In the genomic region with DNA sequence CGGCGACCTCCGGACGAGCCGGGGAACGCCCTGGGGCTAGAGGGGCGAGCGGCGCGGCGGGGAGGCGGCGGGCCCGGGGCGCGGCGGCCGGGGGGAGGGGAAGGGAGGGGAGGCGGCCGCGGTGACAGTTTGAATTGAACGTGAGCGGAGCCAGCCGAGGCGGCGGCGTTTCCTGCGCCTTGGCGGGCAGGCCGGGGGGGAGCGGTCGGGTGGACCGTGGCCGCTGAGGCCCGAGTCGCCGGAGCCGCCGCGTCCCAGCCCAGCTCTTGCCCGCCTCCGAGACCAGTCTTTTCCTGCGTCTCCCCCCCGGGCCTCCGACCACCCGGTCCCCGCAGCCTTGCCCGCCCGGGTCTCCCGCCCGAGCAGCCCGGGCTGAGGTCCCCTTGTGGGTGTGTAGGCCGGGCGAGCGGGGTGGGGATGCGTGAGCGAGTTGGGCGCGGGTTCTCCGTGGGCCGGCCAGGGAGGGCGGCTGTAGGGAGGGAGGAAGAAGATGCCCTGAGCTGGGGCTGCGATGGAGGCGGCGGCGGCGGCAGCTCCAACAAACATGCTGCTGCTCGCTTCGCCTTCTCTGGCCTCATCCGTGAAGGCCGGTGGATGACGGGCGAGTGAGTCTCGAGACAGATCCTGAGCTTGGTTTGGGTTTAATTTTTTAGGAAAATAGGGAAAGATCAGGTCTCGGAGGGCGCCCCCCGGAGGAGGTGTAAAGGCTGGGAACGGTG, we compare ENCODE assay signal across 8 mouse cellular contexts. TPM values are rescaled to one million over a fixed set of nuclear protein-coding genes. Genes with fewer than 3 reads are reported as not detected.
A peak's percentile ranks its signal among the peaks of the same experiment; 100 is the strongest.
DNase-seq lines count a peak whose midpoint lies in the region; ATAC-seq and TF ChIP-seq lines count a peak whose summit lies in the region.

No protein-coding gene starts in this region.

- H3K27me3 ChIP-seq in forebrain, embryonic 11.5 days (ENCODE audit: control insufficient read depth, insufficient read depth, low read length), result no peaks in the 10 kb centered on the region
- H3K27me3 ChIP-seq in heart, embryonic 15.5 days, result no peaks in the 10 kb centered on the region
- no peaks in the 10 kb centered on the region for H3K27me3 ChIP-seq in liver, embryonic 15.5 days
- H3K27me3 ChIP-seq in neural tube, embryonic 11.5 days (ENCODE audit: control insufficient read depth, insufficient read depth, low read length), result no peaks in the 10 kb centered on the region
- no peaks in the 10 kb centered on the region for H3K27me3 ChIP-seq in stomach, postnatal 0 days (ENCODE audit: control insufficient read depth, insufficient read depth, low read length)

- H3K9me3 ChIP-seq in ES-E14 (ENCODE audit: control insufficient read depth, insufficient read depth, low read depth, low read length), result no peaks in the 10 kb centered on the region
- H3K9me3 ChIP-seq in forebrain, embryonic 11.5 days (ENCODE audit: control insufficient read depth, low read length), result no peaks in the 10 kb centered on the region
- H3K9me3 ChIP-seq in heart, embryonic 15.5 days (replicated peaks), result no peaks in the 10 kb centered on the region
- no peaks in the 10 kb centered on the region for H3K9me3 ChIP-seq in liver, embryonic 15.5 days (replicated peaks)
- H3K9me3 ChIP-seq in neural tube, embryonic 11.5 days (ENCODE audit: control insufficient read depth, low read length), result no peaks in the 10 kb centered on the region
- no peaks in the 10 kb centered on the region for H3K9me3 ChIP-seq in stomach, postnatal 0 days (ENCODE audit: control insufficient read depth, low read length)

- peak overlapping the region; percentile 77 for H3K27ac ChIP-seq in ES-E14 (ENCODE audit: insufficient read depth, low read depth, low read length, poor library complexity, severe bottlenecking)
- H3K27ac ChIP-seq in forebrain, embryonic 11.5 days (ENCODE audit: low read depth, low read length), result peak overlapping the region; percentile 98
- H3K27ac ChIP-seq in heart, embryonic 15.5 days, result peak overlapping the region; percentile 98
- peak overlapping the region; percentile 99 for H3K27ac ChIP-seq in liver, embryonic 15.5 days (replicated peaks)
- H3K27ac ChIP-seq in neural tube, embryonic 11.5 days (ENCODE audit: low read depth, low read length), result peak overlapping the region; percentile 99
- H3K27ac ChIP-seq in stomach, postnatal 0 days (replicated peaks), result peak overlapping the region; percentile 99

- peak; percentile 15 for DNase-seq in ES-E14 (ENCODE audit: low read depth, low spot score)
- peak; percentile 52 for DNase-seq in c-Kit-negative CD71-positive TER-119-positive erythroid progenitor cells, embryonic 14.5 days (ENCODE audit: low read depth, low spot score)
- no peak for DNase-seq in forebrain, embryonic 11.5 days (ENCODE audit: low spot score)
- peak; percentile 71 for DNase-seq in kidney, postnatal 14 days
- peak; percentile 65 for DNase-seq in neural tube, embryonic 11.5 days (ENCODE audit: low spot score)
- peak; percentile 71 for DNase-seq in stomach, postnatal 0 days (ENCODE audit: low spot score)

- no peaks in the 10 kb centered on the region; a peak in 1 of 4 replicates for H3K4me1 ChIP-seq in ES-E14 (ENCODE audit: control insufficient read depth in 2 of 2, insufficient read depth in 2 of 2, low read length in 2 of 2, poor library complexity in 1 of 2)
- H3K4me1 ChIP-seq in forebrain, embryonic 11.5 days (replicated peaks; ENCODE audit: control insufficient read depth, insufficient read depth, low read length), result peaks cover 7% of the 10 kb centered on the region; the same call in 1 of the 2 replicates
- peaks cover 24% of the 10 kb centered on the region for H3K4me1 ChIP-seq in heart, embryonic 15.5 days (replicated peaks)
- peaks cover 25% of the 10 kb centered on the region for H3K4me1 ChIP-seq in liver, embryonic 15.5 days (replicated peaks)
- H3K4me1 ChIP-seq in neural tube, embryonic 11.5 days (ENCODE audit: control insufficient read depth, insufficient read depth, low read length), result peaks cover 7% of the 10 kb centered on the region
- H3K4me1 ChIP-seq in stomach, postnatal 0 days (replicated peaks; ENCODE audit: control insufficient read depth, insufficient read depth), result 0 out of 2 replicates have a peak, but pooled peaks cover 2% of the 10 kb centered on the region

- peak; percentile 65 for TF ChIP-seq CTCF in stomach, postnatal 0 days (IDR thresholded peaks at IDR 0.05; ENCODE audit: low read depth)

- in situ Hi-C loops in ES-E14 (cut with MboI; ENCODE audit: low sequenced_read_pairs in 2 of 2, unreplicated experiment in 2 of 2), result no loop called here

- TF ChIP-seq EP300 in stomach, postnatal 0 days (optimal IDR thresholded peaks at IDR 0.05), result no peak

- peak; percentile 69 for ATAC-seq in forebrain, embryonic 11.5 days (replicated peaks; ENCODE audit: low FRiP score)
- peak; percentile 33 for ATAC-seq in heart, embryonic 15.5 days (replicated peaks; ENCODE audit: insufficient number of reproducible peaks, insufficient read depth, low FRiP score, low read depth)
- peak; percentile 61 for ATAC-seq in liver, embryonic 15.5 days (ENCODE audit: insufficient read depth)
- ATAC-seq in neural tube, embryonic 11.5 days (ENCODE audit: insufficient read depth, low FRiP score, low TSS enrichment), result peak; percentile 62
- peak; percentile 50 for ATAC-seq in stomach, postnatal 0 days (ENCODE audit: low FRiP score, low TSS enrichment)

- H3K4me3 ChIP-seq in ES-E14 (ENCODE audit: insufficient read depth in 1 of 2, low read depth in 1 of 2, low read length in 2 of 2, poor library complexity in 1 of 2, severe bottlenecking in 1 of 2), result peak overlapping the region; percentile 86 to 96
- peak overlapping the region; percentile 96 for H3K4me3 ChIP-seq in forebrain, embryonic 11.5 days (ENCODE audit: low read depth, low read length)
- H3K4me3 ChIP-seq in heart, embryonic 15.5 days, result peak overlapping the region; percentile 82
- H3K4me3 ChIP-seq in liver, embryonic 15.5 days (replicated peaks), result peak overlapping the region; percentile 96
- H3K4me3 ChIP-seq in neural tube, embryonic 11.5 days (ENCODE audit: low read depth, low read length), result peak overlapping the region; percentile 97
- peak overlapping the region; percentile 100 for H3K4me3 ChIP-seq in stomach, postnatal 0 days (ENCODE audit: low read depth, low read length)

- H3K36me3 ChIP-seq in ES-E14 (ENCODE audit: control insufficient read depth, insufficient read depth, low read length, poor library complexity, severe bottlenecking), result no peaks in the 10 kb centered on the region
- H3K36me3 ChIP-seq in forebrain, embryonic 11.5 days (ENCODE audit: control insufficient read depth, insufficient read depth, low read length), result no peaks in the 10 kb centered on the region
- no peaks in the 10 kb centered on the region for H3K36me3 ChIP-seq in heart, embryonic 15.5 days
- H3K36me3 ChIP-seq in liver, embryonic 15.5 days (replicated peaks), result no peaks in the 10 kb centered on the region
- H3K36me3 ChIP-seq in neural tube, embryonic 11.5 days (ENCODE audit: control insufficient read depth, insufficient read depth, low read length), result no peaks in the 10 kb centered on the region
- H3K36me3 ChIP-seq in stomach, postnatal 0 days (ENCODE audit: control insufficient read depth, insufficient read depth, low read length), result no peaks in the 10 kb centered on the region

- H3K4me2 ChIP-seq in forebrain, embryonic 11.5 days (ENCODE audit: low read depth, low read length, severe bottlenecking), result peak overlapping the region; percentile 38
- H3K4me2 ChIP-seq in heart, embryonic 15.5 days, result peak overlapping the region; percentile 66
- peak overlapping the region; percentile 87 for H3K4me2 ChIP-seq in liver, embryonic 15.5 days
- peak overlapping the region; percentile 35 for H3K4me2 ChIP-seq in neural tube, embryonic 11.5 days (ENCODE audit: low read depth)
- peak overlapping the region; percentile 56 for H3K4me2 ChIP-seq in stomach, postnatal 0 days (replicated peaks; ENCODE audit: low read depth)

- under 1% methylated on average over 57 of the region's 78 CpGs for WGBS in forebrain, embryonic 11.5 days
- WGBS in heart, embryonic 15.5 days, result under 1% methylated on average over 67 of the region's 78 CpGs
- WGBS in liver, embryonic 15.5 days (ENCODE audit: insufficient replicate concordance), result under 1% methylated on average over 59 of the region's 78 CpGs
- WGBS in neural tube, embryonic 11.5 days, result under 1% methylated on average over 41 of the region's 78 CpGs
- WGBS in stomach, postnatal 0 days, result 0% methylated on average over 37 of the region's 78 CpGs

- peak overlapping the region; percentile 99 for H3K9ac ChIP-seq in ES-E14 (ENCODE audit: insufficient read depth, low read depth, low read length, poor library complexity, severe bottlenecking)
- H3K9ac ChIP-seq in forebrain, embryonic 11.5 days (ENCODE audit: low read length), result peak overlapping the region; percentile 95
- H3K9ac ChIP-seq in heart, embryonic 15.5 days, result peak overlapping the region; percentile 96
- H3K9ac ChIP-seq in liver, embryonic 15.5 days, result peak overlapping the region; percentile 99
- peak overlapping the region; percentile 96 for H3K9ac ChIP-seq in neural tube, embryonic 11.5 days (ENCODE audit: low read length)
- peak overlapping the region; percentile 99 for H3K9ac ChIP-seq in stomach, postnatal 0 days (ENCODE audit: low read length)

TF ChIP-seq in ES-E14, 5 proteins besides CTCF, POLR2A, EP300 and RAD21:
- TF ChIP-seq ZC3H11A (IDR thresholded peaks at IDR 0.05; ENCODE audit: borderline replicate concordance, low read depth, low read length), result no peak
- TF ChIP-seq HCFC1 (IDR thresholded peaks at IDR 0.05; ENCODE audit: borderline replicate concordance, insufficient read depth, low read length), result no peak
- TF ChIP-seq ZNF384 (IDR thresholded peaks at IDR 0.05; ENCODE audit: low read depth, low read length), result no peak
- TF ChIP-seq CHD2 (IDR thresholded peaks at IDR 0.05; ENCODE audit: low read depth, low read length), result no peak
- TF ChIP-seq MAFK (IDR thresholded peaks at IDR 0.05; ENCODE audit: insufficient read depth, low read depth, low read length), result no peak

RNA-seq across cellular contexts. Expression of a gene that starts 0.7 kb away (rescaled TPM):
- 58.6 and 110 TPM in 2 replicates for total RNA-seq in ES-E14 (2012; rRNA removed)
- 270 and 288 TPM in 2 replicates for polyA plus RNA-seq in forebrain, embryonic 11.5 days (2014; fragmentation: Nextera tagmentation; extraction: Ambion mirVana)
- polyA plus RNA-seq in heart, embryonic 15.5 days (2015; fragmentation: Nextera tagmentation; extraction: Ambion mirVana), result 225 and 252 TPM in 2 replicates
- polyA plus RNA-seq in liver, embryonic 15.5 days (2015; fragmentation: Nextera tagmentation; extraction: Ambion mirVana), result 79.4 and 89.8 TPM in 2 replicates
- 305 and 311 TPM in 2 replicates for polyA plus RNA-seq in neural tube, embryonic 11.5 days (2014; fragmentation: Nextera tagmentation; extraction: Ambion mirVana)
- 154 and 175 TPM in 2 replicates for polyA plus RNA-seq in stomach, postnatal 0 days (2015; fragmentation: Nextera tagmentation; extraction: Ambion mirVana)

Comparison
In these comparisons a context has a peak if more than half of its experiments do, and no peak if none do; other contexts are left out.
1. H3K4me2 ChIP-seq: peak in every context shown above with its lines; median percentile 87 in liver, embryonic 15.5 days; 66 in heart, embryonic 15.5 days; 56 in stomach, postnatal 0 days; 38 in forebrain, embryonic 11.5 days; 35 in neural tube, embryonic 11.5 days.